Mouse (Mus musculus) thymus, postnatal 4 days (tissue): ENCODE results near the gene Tdp1.

Source experiments
- DNase-seq: peaks from one replicate; pipeline ENCODE4 v3.0.0; 2021

The Tdp1 gene

GRCm38 (mm10) chr12:99899991-99900390 is 15.7 kb downstream of the Tdp1 start:
- no peak for DNase-seq

DNA sequence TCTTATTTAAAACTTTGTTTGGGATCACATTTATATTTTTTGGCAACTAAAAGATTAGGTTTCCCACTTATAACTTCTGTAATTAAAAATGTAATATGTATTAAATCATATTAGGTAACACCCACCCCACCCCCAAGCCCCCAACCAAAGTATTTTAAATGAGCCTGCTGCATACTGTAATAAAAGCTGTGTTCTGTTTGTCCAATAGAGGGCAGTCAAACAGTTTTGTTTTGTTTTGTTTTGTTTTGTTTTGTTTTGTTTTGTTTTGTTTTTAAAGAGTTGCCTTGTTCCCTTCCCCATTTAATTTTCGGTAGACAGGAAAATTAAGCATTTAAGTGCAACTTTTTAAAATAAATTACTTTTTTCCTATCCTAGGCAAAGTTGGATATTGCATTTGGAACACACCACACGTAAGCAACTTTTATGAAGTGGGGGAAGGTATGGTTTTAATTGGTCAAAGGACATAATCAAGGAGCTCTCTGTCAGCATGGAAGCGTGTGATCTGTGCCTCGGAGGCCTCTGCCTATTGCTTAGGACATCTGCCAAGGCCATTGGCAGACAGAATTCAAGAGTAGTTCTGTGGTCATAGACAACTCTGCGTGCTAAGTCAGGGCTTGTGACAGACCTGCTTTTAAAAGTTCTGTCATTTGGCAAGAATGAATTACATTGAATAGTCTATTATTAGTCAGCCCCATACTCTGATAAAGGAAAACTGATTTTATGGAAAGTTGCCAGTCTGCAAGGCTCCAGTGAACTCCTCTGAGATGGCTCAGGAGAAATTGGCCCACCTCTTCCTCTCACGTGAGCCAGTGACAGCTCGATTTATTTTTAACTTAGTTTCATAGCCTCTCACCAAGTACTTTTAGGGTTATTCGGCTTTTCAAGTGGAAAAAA is 17.9 kb downstream of the Tdp1 start:
- DNase-seq, result no peak

DNA sequence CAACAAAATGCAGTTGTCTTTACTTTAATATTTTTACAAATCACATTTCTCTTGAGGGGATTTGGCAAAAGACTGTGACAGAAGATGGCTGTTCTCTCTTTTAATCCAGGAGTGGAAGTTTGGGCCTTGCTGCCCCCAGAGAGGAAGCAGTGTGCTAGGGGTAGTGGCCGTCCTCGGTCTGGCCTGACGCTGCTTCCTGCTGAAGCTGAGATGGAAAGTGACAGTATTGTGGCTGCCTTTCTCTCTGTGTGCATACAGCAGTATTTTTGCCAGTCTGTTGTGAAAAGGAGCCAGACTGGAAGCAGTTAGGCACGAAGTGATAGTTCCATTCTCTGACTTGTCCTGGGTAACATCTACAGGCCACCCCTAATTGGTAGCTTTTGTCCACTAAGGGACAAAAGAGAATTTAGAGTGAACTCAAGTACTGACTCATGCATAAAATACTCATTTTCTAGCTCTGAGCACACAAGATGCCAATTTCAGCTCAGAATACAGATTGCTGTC is 18.6 kb downstream of the Tdp1 start:
- DNase-seq, result no peak

DNA sequence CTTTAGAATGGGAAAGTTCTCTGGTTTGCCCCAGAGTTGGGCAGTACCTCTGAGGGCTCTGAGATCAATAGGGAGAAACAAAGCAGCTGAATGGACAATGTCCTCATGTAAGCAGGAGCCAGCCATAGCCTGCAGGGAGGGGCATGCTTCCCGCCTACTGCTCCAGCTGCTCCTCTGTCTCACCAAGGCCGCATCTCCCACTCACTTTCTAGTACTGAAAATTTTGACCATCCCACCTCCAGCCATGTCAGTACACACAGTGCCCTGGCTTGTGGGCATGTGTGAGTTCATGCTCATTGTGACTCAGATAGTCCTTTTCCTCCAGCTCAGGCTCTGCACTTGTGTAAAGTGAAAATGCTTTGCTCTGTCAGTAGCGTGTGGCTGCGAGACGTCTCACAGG is 20.2 kb downstream of the Tdp1 start:
- DNase-seq, result no peak

- DNase-seq, result no peak
Measured at GRCm38 (mm10) chr12:99911466-99911865, 27.1 kb downstream of the Tdp1 start.

DNA sequence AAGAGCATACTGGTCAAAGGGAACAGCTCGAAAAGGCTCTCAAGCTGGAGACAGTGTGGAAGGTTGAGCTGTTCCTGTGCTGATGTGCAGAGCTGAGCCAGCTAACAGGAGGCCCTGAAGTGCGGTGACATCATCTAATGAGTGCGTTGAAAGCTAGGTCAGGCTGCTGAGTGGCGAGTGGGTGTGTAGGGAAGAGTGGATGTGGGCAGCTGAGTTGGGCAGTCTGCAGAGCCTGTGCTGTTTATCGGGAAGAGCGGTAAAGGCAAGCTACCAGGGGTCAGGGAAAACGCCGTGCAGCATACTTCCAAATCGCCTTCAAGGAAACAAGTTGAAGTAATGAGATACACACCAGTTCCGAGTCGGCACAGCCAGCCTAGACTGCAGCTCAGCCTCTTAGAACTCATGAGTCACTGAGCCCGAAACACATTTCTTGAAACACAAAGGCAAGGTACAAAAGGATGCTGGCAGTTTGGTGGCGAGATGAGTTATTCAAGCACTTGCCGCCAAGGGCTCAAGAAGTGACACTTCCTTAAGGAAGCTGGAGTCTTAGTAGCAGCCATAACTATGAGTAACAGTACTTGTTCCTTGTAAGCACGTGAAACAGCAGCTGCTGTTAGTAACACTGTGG is 33.6 kb downstream of the Tdp1 start:
- DNase-seq, result no peak

DNA sequence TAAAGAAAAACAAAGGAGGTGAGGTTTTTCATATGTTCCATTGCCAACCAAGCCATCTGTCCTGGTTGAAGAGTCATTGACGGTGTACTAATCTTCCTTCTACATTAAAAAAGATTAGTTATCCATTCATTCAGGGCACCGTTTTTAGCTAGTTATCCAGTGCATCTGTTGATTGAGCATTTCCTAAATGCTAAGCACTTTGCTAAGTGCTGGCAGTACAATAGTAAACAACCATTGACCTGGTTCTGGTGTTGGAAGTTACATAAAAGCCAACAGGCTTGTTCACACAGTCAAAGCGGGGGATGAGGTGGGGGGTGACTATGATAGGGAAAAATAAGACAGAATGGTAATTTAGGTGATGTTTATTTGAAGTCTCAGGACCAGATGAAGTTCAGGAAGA is 35.3 kb downstream of the Tdp1 start:
- DNase-seq, result no peak

DNA sequence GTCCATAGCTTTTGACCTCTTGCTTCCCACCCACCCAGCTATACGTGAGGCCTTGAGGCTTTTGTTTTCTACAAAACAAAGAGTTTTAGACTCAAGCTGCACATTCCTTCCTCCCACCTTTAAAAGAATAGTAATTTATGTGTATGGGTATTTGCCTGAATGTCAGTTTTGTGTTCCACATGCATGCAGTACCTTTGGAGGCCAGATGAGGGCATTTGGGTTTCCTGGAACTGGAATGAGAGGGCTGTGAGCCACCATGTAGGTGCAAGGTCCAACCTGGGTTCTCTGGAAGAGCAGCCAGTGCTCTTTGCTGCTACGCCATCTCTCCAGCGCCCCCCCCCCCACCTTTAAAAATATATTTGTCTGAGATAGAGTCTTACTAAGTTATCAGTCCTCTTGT is 36.7 kb downstream of the Tdp1 start:
- peak; percentile 54 for DNase-seq

- no peak for DNase-seq
Measured at GRCm38 (mm10) chr12:99923131-99923606, 38.9 kb downstream of the Tdp1 start.

- DNase-seq, result no peak
Measured at GRCm38 (mm10) chr12:99923703-99924102, 39.4 kb downstream of the Tdp1 start.

DNA sequence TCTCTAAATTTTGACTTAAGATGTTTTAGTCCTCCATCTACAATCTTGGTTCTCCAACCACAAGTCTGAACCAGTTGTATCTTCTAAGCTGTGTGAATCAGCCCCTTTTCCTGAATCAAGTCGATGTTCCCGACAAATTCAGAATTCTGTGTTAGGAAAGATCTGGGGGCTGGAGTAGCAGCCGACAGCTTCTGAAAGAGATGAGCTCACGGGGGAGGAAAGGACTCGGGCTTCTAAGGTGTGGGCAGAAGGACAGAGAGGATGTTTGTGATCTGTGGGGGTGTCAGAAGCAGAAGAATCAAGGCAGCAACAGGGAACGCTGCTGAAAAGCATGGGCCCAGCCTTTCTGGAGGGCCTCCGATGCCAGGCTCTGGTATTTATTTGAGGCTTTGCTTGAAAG is 44.0 kb downstream of the Tdp1 start:
- no peak for DNase-seq

- DNase-seq, result no peak
Measured at GRCm38 (mm10) chr12:99929160-99929559, 44.8 kb downstream of the Tdp1 start.

GRCm38 (mm10) chr12:99932245-99932644 is 47.9 kb downstream of the Tdp1 start:
- DNase-seq, result no peak

- DNase-seq, result no peak
Measured at GRCm38 (mm10) chr12:99933630-99934029, 49.3 kb downstream of the Tdp1 start.

- no peak for DNase-seq
Measured at GRCm38 (mm10) chr12:99935403-99935802, 51.1 kb downstream of the Tdp1 start.

- DNase-seq, result no peak
Measured at GRCm38 (mm10) chr12:99938476-99938875, 54.2 kb downstream of the Tdp1 start.

- no peak for DNase-seq
Measured at GRCm38 (mm10) chr12:99939179-99939578, 54.9 kb downstream of the Tdp1 start.

- DNase-seq, result no peak
Measured at GRCm38 (mm10) chr12:99940704-99941103, 56.4 kb downstream of the Tdp1 start.

DNA sequence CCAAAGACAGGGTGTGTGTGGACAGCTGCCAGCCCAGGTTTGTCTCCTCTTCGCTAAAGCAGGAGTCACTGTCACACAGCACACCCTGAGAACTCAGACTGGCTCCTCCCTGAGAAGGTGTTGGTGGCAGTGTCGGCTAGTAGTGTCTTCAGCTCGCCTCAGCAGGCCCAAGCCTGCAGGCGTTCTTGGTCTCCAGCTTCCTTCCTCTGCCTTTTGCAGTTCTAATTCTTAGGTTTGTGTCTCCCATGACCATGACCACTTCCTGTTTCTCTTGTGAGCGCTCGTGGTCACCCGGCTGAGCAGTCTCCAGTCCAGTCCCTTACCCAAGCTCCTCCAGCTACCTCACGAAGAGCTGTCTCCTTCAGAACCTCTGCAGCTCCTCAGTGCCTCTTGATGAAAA is 58.1 kb downstream of the Tdp1 start:
- DNase-seq, result no peak

- DNase-seq, result peak; percentile 67
Measured at GRCm38 (mm10) chr12:99952928-99953327, 68.6 kb downstream of the Tdp1 start.

- DNase-seq, result no peak
Measured at GRCm38 (mm10) chr12:99956411-99956810, 72.1 kb downstream of the Tdp1 start.

DNA sequence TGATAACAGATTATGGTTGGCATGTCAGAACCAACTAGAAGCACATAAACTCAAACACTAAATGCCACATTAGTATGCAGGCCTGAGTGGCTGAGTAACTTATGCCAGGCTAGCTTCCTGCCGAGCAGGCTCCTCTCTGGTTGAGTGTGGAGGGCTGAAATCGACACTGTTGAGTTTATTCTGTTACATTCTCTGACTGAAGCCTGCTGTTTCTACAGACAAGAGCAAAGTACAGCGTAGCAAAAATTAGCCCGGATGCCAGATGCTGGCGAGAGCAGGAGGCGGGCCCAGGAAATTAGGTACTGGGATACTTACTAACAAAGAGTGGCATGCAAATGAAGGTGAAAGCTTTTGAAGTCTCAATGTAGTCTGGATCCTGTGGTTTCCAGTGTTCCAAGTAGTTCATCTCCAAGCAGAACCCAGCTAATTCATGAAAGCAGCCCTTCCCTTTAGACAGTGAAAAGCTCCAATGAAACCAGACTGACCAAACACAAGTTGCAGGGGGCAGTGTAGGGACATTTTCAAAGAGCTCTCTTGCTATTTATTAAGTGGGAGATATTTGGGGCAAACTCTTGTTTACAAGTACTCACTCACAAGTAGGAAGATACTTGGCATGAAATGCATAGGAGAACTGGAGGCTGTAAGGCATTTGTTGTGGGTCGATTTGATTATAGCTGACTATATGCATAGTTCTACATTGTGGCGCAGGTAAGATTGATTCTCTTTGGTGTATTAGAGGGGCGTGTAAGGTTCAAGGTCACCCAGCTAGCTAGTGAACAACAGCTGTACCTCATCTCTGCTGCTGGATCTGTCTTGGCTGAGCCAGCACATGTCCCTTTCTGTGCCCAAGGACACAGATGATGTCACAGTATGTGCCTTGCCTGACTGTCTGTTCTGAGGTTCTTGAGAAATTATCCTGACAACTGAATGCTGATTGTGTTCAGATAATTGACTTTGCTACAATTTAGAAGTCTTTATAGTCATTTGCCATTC is 74.0 kb downstream of the Tdp1 start:
- DNase-seq, result no peak

DNA sequence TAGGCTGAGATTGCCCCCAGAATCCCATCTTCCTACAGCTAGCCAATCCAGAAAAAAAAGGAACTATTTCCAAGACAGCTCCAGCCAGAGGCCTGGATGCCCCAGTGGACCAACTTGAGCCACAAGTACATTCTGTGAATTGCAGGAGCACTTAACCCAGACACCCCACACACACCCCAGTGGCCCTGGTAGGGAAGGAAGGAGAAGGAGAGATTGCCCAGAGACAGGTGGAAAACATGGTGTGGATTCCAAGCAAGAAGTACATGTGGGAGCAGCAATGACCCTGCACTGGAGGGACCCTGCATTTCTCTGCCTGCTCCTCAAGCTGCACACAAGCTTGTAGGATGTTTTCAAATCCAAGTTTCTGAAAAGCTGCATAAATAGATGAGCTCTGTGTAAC is 75.0 kb downstream of the Tdp1 start:
- DNase-seq, result no peak
